Mouse (Mus musculus): ENCODE data around the gene Frmd4a. TPM values are rescaled to one million over a fixed set of nuclear protein-coding genes. Genes with fewer than 3 reads are reported as not detected.

The Frmd4a gene
- polyA plus RNA-seq, 1 experiment: 7.7 TPM

GRCm38 (mm10) chr2:4532198-4532568 lies 514.7 kb downstream of the Frmd4a start:
- H3K4me3 ChIP-seq (replicated peaks): no peak overlapping the region
- no peaks in the 10 kb centered on the region for H3K36me3 ChIP-seq (replicated peaks; ENCODE audit: low read length)
- H3K4me1 ChIP-seq: peaks cover 12% of the 10 kb centered on the region
- peaks cover 3% of the 10 kb centered on the region for H3K9me3 ChIP-seq
- peaks cover 42% of the 10 kb centered on the region for H3K27me3 ChIP-seq (replicated peaks)
- TF ChIP-seq GATA1 (IDR thresholded peaks at IDR 0.05; ENCODE audit: borderline replicate concordance, low read length): no peak
- no peak for TF ChIP-seq FLI1 (IDR thresholded peaks at IDR 0.05; ENCODE audit: low read length)

GRCm38 (mm10) chr2:4532945-4533344 lies 515.4 kb downstream of the Frmd4a start:
- Histone ChIP-seq H3K4me3 (replicated peaks) (no peak overlapping the region), H3K4me1 (peaks cover 12% of the 10 kb centered on the region), H3K36me3 (replicated peaks; ENCODE audit: low read length) (no peaks in the 10 kb centered on the region), H3K27me3 (replicated peaks) (peaks cover 42% of the 10 kb centered on the region), H3K9me3 (no peaks in the 10 kb centered on the region)
- TF ChIP-seq GATA1 (IDR thresholded peaks at IDR 0.05; ENCODE audit: borderline replicate concordance, low read length): no peak
- TF ChIP-seq FLI1 (IDR thresholded peaks at IDR 0.05; ENCODE audit: low read length): no peak

DNA sequence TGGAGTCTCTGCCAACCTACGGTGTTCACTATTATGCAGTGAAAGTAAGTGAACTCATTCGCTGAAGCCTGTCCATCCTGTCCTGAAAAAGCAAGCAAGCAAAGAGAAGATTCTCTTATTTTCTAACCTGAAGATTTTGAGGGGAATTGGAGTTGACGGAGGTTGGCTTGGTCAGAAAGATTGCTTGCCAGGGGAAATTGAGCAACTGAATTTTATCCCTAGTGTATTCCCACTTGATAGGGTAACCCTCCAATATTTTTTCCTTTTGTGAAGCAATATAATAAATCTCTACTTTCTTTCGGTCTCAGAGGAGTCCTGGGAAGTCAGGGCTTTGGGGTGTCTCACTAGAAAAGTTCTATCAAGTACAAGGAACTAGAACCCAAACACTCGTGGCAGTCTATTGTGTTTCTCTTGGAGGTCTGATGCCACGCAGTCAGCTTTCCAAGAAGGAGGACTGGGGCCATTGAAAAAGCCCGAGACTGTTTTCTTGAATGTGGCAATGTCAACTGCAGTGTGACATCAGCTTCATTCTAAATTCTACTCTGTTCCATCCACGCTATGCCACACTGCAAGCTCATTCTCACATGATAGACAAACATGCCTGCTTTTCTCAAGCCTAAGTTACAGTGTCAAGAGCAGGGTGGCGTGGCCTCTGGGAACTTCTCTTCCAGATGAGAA lies 517.8 kb downstream of the Frmd4a start:
- peaks cover 45% of the 10 kb centered on the region for H3K27me3 ChIP-seq (replicated peaks)
- H3K4me1 ChIP-seq: peaks cover 21% of the 10 kb centered on the region
- TF ChIP-seq FLI1 (IDR thresholded peaks at IDR 0.05; ENCODE audit: low read length) (no peak), GATA1 (IDR thresholded peaks at IDR 0.05; ENCODE audit: borderline replicate concordance, low read length) (no peak)
- no peak overlapping the region for H3K4me3 ChIP-seq (replicated peaks)
- H3K9me3 ChIP-seq: no peaks in the 10 kb centered on the region
- no peaks in the 10 kb centered on the region for H3K36me3 ChIP-seq (replicated peaks; ENCODE audit: low read length)

GRCm38 (mm10) chr2:4541330-4541729 lies 523.8 kb downstream of the Frmd4a start:
- peaks cover 25% of the 10 kb centered on the region for H3K4me1 ChIP-seq
- no peaks in the 10 kb centered on the region for H3K9me3 ChIP-seq
- no peak for TF ChIP-seq FLI1 (IDR thresholded peaks at IDR 0.05; ENCODE audit: low read length)
- no peak for TF ChIP-seq GATA1 (IDR thresholded peaks at IDR 0.05; ENCODE audit: borderline replicate concordance, low read length)
- peaks cover 47% of the 10 kb centered on the region for H3K27me3 ChIP-seq (replicated peaks)
- no peaks in the 10 kb centered on the region for H3K36me3 ChIP-seq (replicated peaks; ENCODE audit: low read length)
- no peak overlapping the region for H3K4me3 ChIP-seq (replicated peaks)

DNA sequence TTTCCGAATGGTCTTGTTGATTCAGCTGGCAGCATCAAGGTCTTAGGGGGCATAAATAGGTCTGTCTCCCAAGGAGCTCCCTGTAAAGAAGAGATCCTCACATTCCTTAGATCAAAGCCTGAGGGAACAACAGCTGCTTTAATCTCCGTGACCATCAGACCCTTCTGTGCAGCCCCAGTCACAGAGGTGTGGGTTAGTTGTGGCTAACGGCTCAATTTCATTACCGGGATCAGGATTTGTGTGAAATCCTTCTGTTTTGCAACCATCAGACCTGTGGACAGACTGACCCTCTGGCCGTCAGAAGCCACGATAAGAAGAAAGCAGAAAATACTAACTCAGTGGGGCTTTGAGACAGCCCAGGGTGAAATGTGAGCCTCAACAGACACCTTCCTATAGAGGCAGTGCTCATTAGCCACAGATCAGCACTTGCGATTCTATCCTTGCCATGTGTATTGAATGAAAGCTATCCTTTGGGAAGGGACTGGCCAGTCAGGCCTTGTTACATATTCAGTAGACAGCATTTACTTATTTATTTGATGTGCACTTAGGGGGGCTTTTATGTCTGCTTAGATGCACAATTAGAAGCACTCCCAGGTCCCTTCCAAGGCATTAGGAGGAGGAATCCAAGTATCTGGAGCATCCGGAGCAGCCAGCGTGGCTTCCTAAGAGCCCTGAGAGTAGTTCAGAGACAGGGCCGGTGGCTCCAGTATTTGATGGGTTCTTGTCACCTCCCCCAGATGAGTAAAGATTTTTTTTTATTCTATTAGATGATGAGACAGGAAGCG lies 524.5 kb downstream of the Frmd4a start:
- Histone ChIP-seq H3K4me3 (replicated peaks) (no peak overlapping the region), H3K9me3 (no peaks in the 10 kb centered on the region), H3K27me3 (replicated peaks) (peaks cover 48% of the 10 kb centered on the region), H3K4me1 (peaks cover 25% of the 10 kb centered on the region), H3K36me3 (replicated peaks; ENCODE audit: low read length) (no peaks in the 10 kb centered on the region)
- TF ChIP-seq FLI1 (IDR thresholded peaks at IDR 0.05; ENCODE audit: low read length) (no peak), GATA1 (IDR thresholded peaks at IDR 0.05; ENCODE audit: borderline replicate concordance, low read length) (no peak)

- TF ChIP-seq FLI1 (IDR thresholded peaks at IDR 0.05; ENCODE audit: low read length) (no peak), GATA1 (IDR thresholded peaks at IDR 0.05; ENCODE audit: borderline replicate concordance, low read length) (no peak)
- Histone ChIP-seq H3K4me1 (peaks cover 25% of the 10 kb centered on the region), H3K36me3 (replicated peaks; ENCODE audit: low read length) (no peaks in the 10 kb centered on the region), H3K9me3 (no peaks in the 10 kb centered on the region), H3K4me3 (replicated peaks) (no peak overlapping the region), H3K27me3 (replicated peaks) (peaks cover 50% of the 10 kb centered on the region)
These were observed 525.3 kb downstream of the Frmd4a start for GRCm38 (mm10) chr2:4542629-4543416.

DNA sequence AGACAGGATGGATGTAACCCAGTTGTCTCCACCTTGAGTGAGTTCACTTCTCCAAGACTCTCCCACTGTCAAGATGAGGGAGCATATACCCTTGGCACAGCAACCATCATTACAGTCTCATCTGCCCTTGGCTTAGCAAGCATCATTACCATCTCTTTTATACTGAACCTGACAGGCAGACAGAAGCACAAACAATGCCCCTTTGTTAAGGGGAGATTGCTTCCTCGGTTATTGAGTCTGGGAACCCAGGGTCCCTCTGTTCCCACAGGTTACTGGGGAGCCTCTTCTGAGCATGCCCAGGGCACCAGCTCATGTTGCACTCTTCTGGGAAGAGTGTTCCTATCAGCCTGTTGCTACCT lies 525.9 kb downstream of the Frmd4a start:
- Histone ChIP-seq H3K9me3 (no peaks in the 10 kb centered on the region), H3K36me3 (replicated peaks; ENCODE audit: low read length) (no peaks in the 10 kb centered on the region), H3K4me1 (peaks cover 28% of the 10 kb centered on the region), H3K4me3 (replicated peaks) (no peak overlapping the region), H3K27me3 (replicated peaks) (peaks cover 46% of the 10 kb centered on the region)
- TF ChIP-seq GATA1 (IDR thresholded peaks at IDR 0.05; ENCODE audit: borderline replicate concordance, low read length) (no peak), FLI1 (IDR thresholded peaks at IDR 0.05; ENCODE audit: low read length) (no peak)

DNA sequence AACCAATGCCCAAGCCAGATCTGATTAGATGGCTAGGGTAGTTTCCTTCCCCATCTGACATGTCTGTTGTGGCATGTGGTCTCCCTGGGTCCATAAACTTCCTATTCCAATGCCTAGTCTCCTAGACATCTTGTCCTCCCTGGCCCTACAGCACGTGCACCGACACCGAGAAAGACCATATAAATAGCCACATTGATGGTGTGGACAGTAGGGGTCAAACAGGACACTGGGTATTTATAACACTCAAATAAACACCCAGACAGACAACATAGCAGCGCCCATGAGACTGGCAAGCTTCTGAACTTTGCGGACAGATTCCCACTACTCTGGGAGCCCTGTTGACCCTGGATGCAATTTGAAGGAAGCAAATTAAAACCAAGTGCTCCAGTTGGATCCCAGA lies 526.8 kb downstream of the Frmd4a start:
- no peak for TF ChIP-seq FLI1 (IDR thresholded peaks at IDR 0.05; ENCODE audit: low read length)

DNA sequence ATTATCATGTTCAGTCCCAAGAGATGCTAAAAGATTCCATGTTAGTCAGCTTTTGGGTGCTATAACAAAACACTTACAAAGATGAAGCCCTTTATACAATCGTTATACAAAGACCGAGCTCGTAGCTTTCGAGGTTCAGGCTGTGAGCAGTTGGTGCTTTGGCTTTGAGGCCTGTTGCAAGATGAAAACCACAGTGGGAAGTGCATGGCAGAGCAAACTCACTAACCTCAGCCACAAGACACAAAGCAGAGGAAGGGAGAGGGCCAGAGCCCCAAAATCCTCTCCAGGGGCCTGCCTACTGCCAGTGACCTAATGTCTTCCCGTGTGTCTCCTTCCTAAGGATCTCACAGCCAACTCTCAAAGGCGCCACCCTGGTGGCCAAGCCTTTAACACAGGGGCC lies 527.7 kb downstream of the Frmd4a start:
- H3K4me3 ChIP-seq (replicated peaks): no peak overlapping the region
- no peaks in the 10 kb centered on the region for H3K9me3 ChIP-seq
- no peaks in the 10 kb centered on the region for H3K36me3 ChIP-seq (replicated peaks; ENCODE audit: low read length)
- H3K27me3 ChIP-seq (replicated peaks): peaks cover 40% of the 10 kb centered on the region
- TF ChIP-seq FLI1 (IDR thresholded peaks at IDR 0.05; ENCODE audit: low read length) (no peak), GATA1 (IDR thresholded peaks at IDR 0.05; ENCODE audit: borderline replicate concordance, low read length) (no peak)
- peaks cover 39% of the 10 kb centered on the region for H3K4me1 ChIP-seq

More for the DNA sequence above, 526.8 kb downstream of the Frmd4a start:
- Histone ChIP-seq H3K4me1 (peaks cover 37% of the 10 kb centered on the region), H3K36me3 (replicated peaks; ENCODE audit: low read length) (no peaks in the 10 kb centered on the region), H3K9me3 (no peaks in the 10 kb centered on the region), H3K27me3 (replicated peaks) (peaks cover 46% of the 10 kb centered on the region), H3K4me3 (replicated peaks) (no peak overlapping the region)
